Mouse (Mus musculus) brain, embryonic 14.5 days (tissue): ENCODE results near the gene Strn4.

Experiments
- CTCF ChIP-seq: fragments of 200-500 bp; IDR thresholded peaks from 2 replicates; pipeline ENCODE4 v1.5.1; 2012; ENCODE audit warnings: inconsistent platforms, mild to moderate bottlenecking, moderate library complexity, borderline replicate concordance; ENCODE audit not compliant: insufficient read depth, insufficient read length; ENCODE audit errors: extremely low read depth
- POLR2A ChIP-seq: fragments of 200-500 bp; IDR thresholded peaks from 2 replicates; pipeline ENCODE4 v1.6.1; 2012; ENCODE audit warnings: mild to moderate bottlenecking, inconsistent platforms, borderline replicate concordance; ENCODE audit not compliant: poor library complexity, insufficient read depth, insufficient read length, severe bottlenecking; ENCODE audit errors: extremely low read depth

- TF ChIP-seq POLR2A (no peak), CTCF (no peak)
Observed at GRCm38 (mm10) chr7:16816475-16817122, 910 bp downstream of the Strn4 start, which contains the start of gene Fkrp.
